Mouse (Mus musculus): Measurements from ENCODE around the gene Gsto2. TPM values are rescaled to one million over a fixed set of nuclear protein-coding genes. Genes with fewer than 3 reads are reported as not detected.
"Not testable (repeated sequence)": the region's sequence is repeated elsewhere in the genome, so short reads cannot be mapped to it uniquely, and the experiment has no call there.

The Gsto2 gene
- polyA plus RNA-seq, 1 experiment = 0.97 TPM

DNA sequence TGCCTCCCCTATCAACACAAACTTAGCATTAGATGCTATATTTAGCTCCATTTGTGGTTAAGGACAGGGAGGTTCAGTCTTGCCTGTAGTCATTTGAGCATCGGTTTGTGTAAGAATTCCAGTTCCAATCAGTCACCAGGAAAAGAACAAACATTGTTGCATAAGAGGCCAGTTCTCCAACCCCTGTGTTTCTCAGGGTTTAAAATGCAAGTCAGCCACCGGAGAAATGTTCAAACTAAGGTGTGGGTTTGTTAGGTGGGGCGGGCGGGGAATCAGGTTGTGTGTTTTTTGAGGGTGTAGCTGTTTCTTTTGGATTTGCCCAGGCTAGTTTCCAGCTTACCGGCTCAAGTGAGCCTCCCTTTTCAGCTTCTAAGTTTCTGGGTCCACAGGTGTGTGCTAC, 30.7 kb upstream of the Gsto2 start:
- TF ChIP-seq POLR2A (IDR thresholded peaks at IDR 0.05; ENCODE audit: borderline replicate concordance, low read depth, low read length) = no peak
- TF ChIP-seq CTCF (IDR thresholded peaks at IDR 0.05; ENCODE audit: low read depth, low read length) = no peak
- Histone ChIP-seq H3K27ac (ENCODE audit: insufficient read depth, low read depth, low read length) (no peak overlapping the region), H3K4me1 (ENCODE audit: control insufficient read depth, insufficient read depth, low read length) (no peaks in the 10 kb centered on the region), H3K4me3 (ENCODE audit: insufficient read depth, low read length) (no peak overlapping the region)

DNA sequence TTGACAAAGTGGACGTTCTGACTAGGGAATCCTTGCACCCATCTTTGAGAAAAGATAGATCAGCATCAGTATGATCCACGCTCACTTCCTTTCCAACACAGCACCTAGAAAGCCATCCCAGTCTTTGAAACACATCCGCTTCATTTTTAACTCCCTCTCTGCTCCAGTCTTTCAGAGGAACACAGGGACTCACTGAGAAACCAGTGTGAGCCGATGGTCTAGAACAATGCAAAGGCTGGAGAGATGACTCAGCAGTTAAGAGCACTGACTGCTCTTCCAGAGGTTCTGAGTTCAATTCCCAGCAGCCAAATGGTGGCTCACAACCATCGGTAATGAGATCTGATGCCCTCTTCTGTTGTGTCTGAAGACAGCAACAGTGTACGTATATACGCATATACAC, 29.6 kb upstream of the Gsto2 start:
- no peak for TF ChIP-seq CTCF (IDR thresholded peaks at IDR 0.05; ENCODE audit: low read depth, low read length)
- no peak for TF ChIP-seq POLR2A (IDR thresholded peaks at IDR 0.05; ENCODE audit: borderline replicate concordance, low read depth, low read length)
- Histone ChIP-seq H3K4me3 (ENCODE audit: insufficient read depth, low read length) (no peak overlapping the region), H3K27ac (ENCODE audit: insufficient read depth, low read depth, low read length) (no peak overlapping the region), H3K4me1 (ENCODE audit: control insufficient read depth, insufficient read depth, low read length) (no peaks in the 10 kb centered on the region)

DNA sequence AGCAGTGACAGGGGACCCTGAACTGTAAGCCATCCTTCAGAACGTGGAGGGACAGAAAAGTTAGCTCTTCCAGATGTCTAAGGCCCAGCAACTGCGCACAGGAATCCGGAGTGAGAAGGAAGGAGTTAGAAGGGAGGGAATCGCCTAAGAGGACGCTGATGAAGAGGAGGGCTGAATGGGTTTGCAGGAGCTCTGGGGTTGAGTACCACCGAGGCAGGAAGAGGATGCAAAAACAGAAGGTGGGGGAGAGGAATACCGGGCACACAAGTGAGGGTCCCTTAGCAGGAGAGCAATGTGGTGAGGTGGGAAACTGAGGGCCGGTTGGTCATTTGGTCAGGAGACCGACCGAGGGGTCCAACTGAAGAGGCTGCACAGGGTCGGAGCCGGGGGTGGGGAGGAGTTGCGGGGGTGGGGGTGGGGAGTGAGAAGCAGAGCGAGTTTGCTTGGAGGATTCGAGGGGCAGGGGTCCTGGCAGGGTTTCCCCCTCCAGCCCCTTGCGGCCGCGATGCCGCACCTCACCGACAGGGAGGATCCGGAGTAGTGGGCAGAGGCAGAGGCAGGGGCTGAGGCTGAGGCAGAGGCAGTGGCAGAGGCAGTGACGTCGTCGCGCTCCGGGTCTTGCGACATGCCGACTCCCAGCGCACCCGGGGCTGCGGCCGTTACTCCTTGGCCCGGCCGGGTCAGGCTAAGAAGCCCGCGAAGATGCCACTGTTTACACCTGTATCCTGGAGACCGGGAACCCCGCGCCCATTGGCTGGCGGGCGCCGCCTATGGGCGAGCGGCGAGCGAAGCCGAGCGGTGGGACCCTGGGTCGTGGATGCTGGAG, 28.4 kb upstream of the Gsto2 start:
- Histone ChIP-seq H3K27ac (ENCODE audit: insufficient read depth, low read depth, low read length) (no peak overlapping the region), H3K4me3 (ENCODE audit: insufficient read depth, low read length) (peak overlapping the region; percentile 54), H3K4me1 (ENCODE audit: control insufficient read depth, insufficient read depth, low read length) (no peaks in the 10 kb centered on the region)
- no peak for TF ChIP-seq CTCF (IDR thresholded peaks at IDR 0.05; ENCODE audit: low read depth, low read length)
- no peak for TF ChIP-seq POLR2A (IDR thresholded peaks at IDR 0.05; ENCODE audit: borderline replicate concordance, low read depth, low read length)

- Histone ChIP-seq H3K27ac (ENCODE audit: insufficient read depth, low read depth, low read length) (no peak overlapping the region), H3K4me3 (ENCODE audit: insufficient read depth, low read length) (peak overlapping the region; percentile 54), H3K4me1 (ENCODE audit: control insufficient read depth, insufficient read depth, low read length) (no peaks in the 10 kb centered on the region)
- no peak for TF ChIP-seq CTCF (IDR thresholded peaks at IDR 0.05; ENCODE audit: low read depth, low read length)
- no peak for TF ChIP-seq POLR2A (IDR thresholded peaks at IDR 0.05; ENCODE audit: borderline replicate concordance, low read depth, low read length)
Measured at GRCm38 (mm10) chr19:47837527-47837901, 27.8 kb upstream of the Gsto2 start.

GRCm38 (mm10) chr19:47841234-47841633, 24.1 kb upstream of the Gsto2 start:
- not testable (repeated sequence) for H3K27ac ChIP-seq (ENCODE audit: insufficient read depth, low read depth, low read length); H3K4me1 ChIP-seq (ENCODE audit: control insufficient read depth, insufficient read depth, low read length); H3K4me3 ChIP-seq (ENCODE audit: insufficient read depth, low read length)

- H3K4me3 ChIP-seq (ENCODE audit: insufficient read depth, low read length) = no peak overlapping the region
- peaks cover 3% of the 10 kb centered on the region; the same call in 1 of the 2 replicates for H3K4me1 ChIP-seq (ENCODE audit: control insufficient read depth, insufficient read depth, low read length)
- no peak overlapping the region for H3K27ac ChIP-seq (ENCODE audit: insufficient read depth, low read depth, low read length)
- TF ChIP-seq CTCF (IDR thresholded peaks at IDR 0.05; ENCODE audit: low read depth, low read length) (no peak), POLR2A (IDR thresholded peaks at IDR 0.05; ENCODE audit: borderline replicate concordance, low read depth, low read length) (no peak)
Measured at GRCm38 (mm10) chr19:47849735-47850134, 15.6 kb upstream of the Gsto2 start.

- H3K27ac ChIP-seq (ENCODE audit: insufficient read depth, low read depth, low read length); H3K4me3 ChIP-seq (ENCODE audit: insufficient read depth, low read length); H3K4me1 ChIP-seq (ENCODE audit: control insufficient read depth, insufficient read depth, low read length): not testable (repeated sequence)
Measured at GRCm38 (mm10) chr19:47852131-47852530, 13.2 kb upstream of the Gsto2 start.

DNA sequence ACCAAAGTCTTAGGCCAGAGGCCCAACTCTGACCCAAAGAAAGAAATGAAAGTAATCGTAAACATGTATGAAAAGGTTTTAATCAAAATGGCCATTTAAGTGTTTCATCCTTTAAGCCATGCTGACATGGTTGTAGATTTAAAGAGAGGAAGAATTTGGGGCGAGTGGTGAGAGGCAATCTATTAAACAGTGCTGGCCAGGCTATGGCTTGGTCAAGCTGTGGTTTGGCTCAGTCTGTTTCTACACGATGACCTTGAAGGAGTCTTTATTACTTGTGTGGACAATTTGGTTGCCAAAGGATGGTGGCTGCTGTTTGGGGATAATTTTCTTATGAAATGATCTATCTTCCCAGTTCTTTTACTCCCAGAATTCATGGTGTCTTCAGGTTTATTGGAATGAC, 12.3 kb upstream of the Gsto2 start:
- Histone ChIP-seq H3K4me3 (ENCODE audit: insufficient read depth, low read length) (no peak overlapping the region), H3K27ac (ENCODE audit: insufficient read depth, low read depth, low read length) (no peak overlapping the region), H3K4me1 (ENCODE audit: control insufficient read depth, insufficient read depth, low read length) (peaks cover 9% of the 10 kb centered on the region)
- TF ChIP-seq POLR2A (IDR thresholded peaks at IDR 0.05; ENCODE audit: borderline replicate concordance, low read depth, low read length) (no peak), CTCF (IDR thresholded peaks at IDR 0.05; ENCODE audit: low read depth, low read length) (no peak)

- no peak overlapping the region for H3K27ac ChIP-seq (ENCODE audit: insufficient read depth, low read depth, low read length)
- H3K4me3 ChIP-seq (ENCODE audit: insufficient read depth, low read length) = peak overlapping the region; percentile 99
- peaks cover 9% of the 10 kb centered on the region for H3K4me1 ChIP-seq (ENCODE audit: control insufficient read depth, insufficient read depth, low read length)
- TF ChIP-seq CTCF (IDR thresholded peaks at IDR 0.05; ENCODE audit: low read depth, low read length) = no peak
- TF ChIP-seq POLR2A (IDR thresholded peaks at IDR 0.05; ENCODE audit: borderline replicate concordance, low read depth, low read length) = no peak
Measured at GRCm38 (mm10) chr19:47853951-47854795, 11.2 kb upstream of the Gsto2 start.
